Mouse (Mus musculus) CD8-positive naive resting alpha-beta T cell, adult 57 days (primary cell): ENCODE measurements around the gene Ech1. TPM values are rescaled to one million over a fixed set of nuclear protein-coding genes. Genes with fewer than 3 reads are reported as not detected.

Experiments used
- total RNA-seq: library from RNA; stranded (reverse); gene quantifications from one replicate; pipeline ENCODE4 v1.2.4, GENCODE M21; 2023

The Ech1 gene
- 50.1 TPM for total RNA-seq

DNA sequence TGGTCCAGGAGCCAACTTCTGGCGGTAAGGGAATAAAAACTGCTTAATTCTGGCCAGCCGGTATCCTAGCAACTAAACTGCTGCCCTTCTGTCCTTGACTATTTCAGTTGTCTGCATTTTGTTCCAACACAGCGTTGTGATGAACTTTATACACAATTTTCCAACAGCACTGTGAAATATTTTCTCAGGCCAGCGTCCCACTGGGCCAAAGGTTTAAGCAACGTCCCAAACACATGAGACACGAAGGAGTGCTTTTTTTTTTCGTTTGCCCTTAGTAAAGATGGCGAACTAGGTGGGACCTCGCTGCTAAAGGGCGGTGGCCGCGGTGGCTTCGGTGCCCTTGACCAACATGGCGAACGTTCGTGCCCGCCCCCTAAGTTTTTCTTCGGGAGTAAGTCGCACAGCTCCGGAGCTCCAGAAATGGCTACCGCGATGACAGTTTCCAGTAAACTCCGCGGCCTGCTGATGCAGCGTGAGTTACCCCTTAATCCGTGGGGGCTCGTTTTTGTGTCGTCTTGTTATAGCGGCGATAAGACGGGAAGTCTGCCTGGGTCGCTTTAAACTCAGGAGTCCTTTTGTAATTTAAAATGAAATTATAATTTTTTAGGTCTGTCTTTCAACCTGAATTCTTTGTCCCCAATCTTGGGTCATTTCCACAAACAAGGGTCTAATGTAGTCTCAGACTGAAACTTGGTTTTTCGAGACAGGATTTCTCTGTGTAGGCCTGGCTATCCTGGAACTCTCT is at the start of gene Ech1:
Gene Ech1, plus strand, starts transcription at position 277 of the 745 bp plus-strand sequence.

DNA sequence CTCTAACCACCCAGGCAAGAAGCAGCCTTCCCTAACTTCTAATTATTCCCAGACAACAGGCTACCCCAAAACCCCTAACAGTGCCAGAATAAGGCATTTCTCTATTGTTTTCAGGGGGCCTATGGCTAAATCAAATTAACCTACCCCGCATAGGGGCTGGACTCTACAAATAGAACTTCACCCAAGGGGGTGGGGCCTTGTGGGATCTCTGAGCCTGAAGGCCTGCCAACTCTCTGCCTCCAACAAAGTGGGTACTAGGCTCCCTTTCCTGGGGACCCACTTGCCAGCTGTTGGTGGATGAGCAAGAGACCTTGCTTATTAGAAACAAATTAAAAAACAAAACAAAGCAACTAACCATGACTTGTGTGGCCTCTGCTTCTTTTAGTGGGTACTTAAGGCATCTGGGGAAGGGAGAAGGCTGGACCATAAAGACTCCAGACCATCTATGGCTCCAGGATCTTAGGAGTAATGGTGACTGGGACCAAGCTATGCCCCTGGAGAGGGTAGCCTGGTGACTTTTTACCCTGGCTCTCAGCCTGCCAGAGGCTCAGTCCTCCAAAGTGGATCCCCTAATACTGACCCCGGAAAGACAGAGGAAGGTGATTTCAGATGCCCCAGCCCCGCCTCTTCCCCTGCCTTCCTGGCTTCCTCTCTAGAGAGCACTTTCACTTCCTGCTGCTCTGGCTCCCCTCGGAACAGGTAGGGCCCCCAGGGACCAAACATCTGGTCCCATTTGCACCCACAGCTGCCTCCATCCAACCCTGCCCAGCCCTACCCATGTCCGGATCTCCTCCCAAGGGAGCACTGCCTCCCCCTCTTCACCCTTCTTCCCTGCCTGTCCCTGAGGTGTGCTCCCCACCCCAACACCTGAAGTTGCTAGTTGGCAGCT is 36.5 kb upstream of the Ech1 start, which contains the start of gene Rinl:
Gene Rinl, plus strand, starts transcription at position 663 of the 889 bp plus-strand sequence.

DNA sequence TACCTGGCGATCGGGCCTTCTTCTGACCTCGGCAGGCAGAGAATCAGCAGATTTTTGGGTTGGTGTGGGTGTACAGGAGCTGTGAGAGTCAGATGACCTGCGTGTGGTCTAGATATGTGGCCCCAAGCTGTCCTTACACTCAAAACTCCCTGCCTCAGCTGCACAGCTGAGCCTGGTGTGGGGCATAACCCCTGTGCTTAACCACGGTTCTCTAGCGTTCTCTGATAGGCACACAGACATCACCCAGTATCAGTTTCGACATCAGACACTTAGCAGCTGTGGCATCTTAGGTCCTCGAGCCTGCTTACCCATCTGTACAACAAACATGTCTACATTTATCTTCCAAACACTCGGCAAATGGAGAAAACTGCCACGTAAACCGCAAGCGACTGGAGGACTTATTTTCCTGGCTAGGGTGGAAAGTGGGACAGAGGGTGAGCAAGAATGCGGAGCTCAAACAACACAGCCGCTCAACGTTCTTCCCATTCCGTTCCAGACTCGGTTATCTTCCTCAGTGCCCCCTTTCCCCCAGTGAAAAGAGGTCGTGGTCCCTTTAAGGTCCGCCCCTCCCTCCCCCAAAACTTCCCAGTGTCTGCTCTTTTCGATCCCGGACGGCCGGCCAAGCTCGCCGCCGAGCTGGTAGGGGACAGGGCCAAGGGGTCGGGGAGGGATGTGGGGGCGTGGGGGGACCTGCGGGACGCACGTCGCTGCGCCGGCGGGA is 16.6 kb upstream of the Ech1 start, which contains the start of gene Hnrnpl:
Gene Hnrnpl, plus strand, starts transcription at position 321 of the 721 bp plus-strand sequence.

DNA sequence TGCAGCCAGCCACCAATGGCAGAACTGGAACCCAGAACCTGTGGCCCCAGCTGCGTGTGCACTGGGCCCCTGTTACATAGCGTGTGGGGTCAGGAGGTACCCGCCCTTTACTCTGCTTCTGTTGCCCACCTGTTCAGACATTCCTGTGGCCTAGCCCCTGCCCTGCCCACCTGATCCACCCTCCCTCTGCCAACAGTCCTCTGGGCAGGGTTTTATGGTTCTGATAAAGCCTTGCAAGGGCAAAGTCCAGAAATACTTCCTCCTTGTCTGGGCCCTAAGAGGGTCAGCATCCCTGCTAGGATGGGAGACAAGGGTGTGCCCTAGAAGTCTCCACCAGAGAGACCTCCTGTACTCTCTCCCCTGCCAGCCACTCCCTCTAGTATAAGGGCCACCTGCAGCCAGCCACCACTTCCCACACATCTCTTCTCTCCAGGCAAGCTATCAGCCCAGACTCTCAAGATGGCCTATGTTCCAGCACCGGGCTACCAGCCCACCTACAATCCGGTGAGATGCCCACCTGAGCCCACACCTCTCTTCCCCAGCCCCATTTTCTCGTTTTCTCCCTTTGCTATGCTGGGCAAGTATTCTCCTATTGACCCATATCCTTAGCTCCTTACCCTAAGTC is 8.8 kb downstream of the Ech1 start, which contains the start of gene Lgals4:
Gene Lgals4, plus strand, starts transcription at position 132 of the 625 bp plus-strand sequence.

DNA sequence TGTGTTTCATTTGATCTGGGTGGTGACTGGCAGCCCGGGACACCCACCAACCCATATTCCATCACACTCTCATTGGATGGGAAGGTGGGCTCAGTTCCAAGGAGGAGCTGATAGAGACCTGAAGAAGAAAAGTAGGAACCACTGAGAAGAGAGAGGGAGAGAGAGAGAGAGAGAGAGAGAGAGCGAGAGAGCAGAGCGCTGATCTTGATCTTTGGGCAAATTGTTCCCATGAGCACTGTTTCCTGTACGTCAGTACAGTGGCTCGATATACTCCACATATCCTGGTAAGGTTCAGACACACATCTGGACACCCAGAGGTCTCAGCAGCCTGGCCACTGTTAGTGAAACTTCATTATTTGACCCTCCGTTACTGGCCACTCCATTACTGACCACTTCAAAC is 38.5 kb downstream of the Ech1 start, which contains the start of gene Lgals7:
Gene Lgals7, plus strand, starts transcription at position 314 of the 400 bp plus-strand sequence.

DNA sequence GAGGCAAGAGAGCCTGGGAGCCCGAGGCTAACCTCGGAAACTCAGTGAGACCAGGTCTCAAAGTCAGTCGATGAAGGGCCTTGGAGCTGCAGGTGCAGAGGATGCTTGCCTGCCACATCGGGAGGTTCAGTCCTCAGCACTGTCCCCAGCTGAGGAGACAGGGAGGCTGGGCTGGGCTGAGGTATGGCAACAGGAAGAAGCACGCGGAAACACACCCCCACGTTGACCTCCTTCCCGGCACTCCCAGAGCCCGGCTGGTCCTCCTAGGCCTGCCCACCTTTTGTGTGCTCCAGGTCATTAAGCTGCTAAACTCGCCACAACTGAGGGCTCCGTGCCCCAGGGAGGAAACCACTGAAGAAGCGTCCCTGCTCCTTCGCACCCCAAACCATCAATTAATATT is 56.2 kb downstream of the Ech1 start, which contains the start of gene Capn12:
Gene Capn12, plus strand, starts transcription at position 224 of the 400 bp plus-strand sequence.

Other genes starting within 250 kb of the Ech1 start
- 36.4 TPM for gene Samd4b, start 227.1 kb upstream of the Ech1 start, total RNA-seq
- gene Pak4, start 227.0 kb upstream of the Ech1 start, total RNA-seq: 10.5 TPM
- gene Acp7, start 193.9 kb upstream of the Ech1 start, total RNA-seq: not detected
- gene Fbxo27, start 132.4 kb upstream of the Ech1 start, total RNA-seq: 1.6 TPM
- gene Fbxo17, start 108.4 kb upstream of the Ech1 start, total RNA-seq: 15.6 TPM
- gene Mrps12, start 83.4 kb upstream of the Ech1 start, total RNA-seq: 27.1 TPM
- gene Sars2, start 83.2 kb upstream of the Ech1 start, total RNA-seq: 18.2 TPM
- not detected for gene Ccer2, start 69.0 kb upstream of the Ech1 start, total RNA-seq
- 51.1 TPM for gene Sirt2, start 58.5 kb upstream of the Ech1 start, total RNA-seq
- 48.3 TPM for gene Nfkbib, start 57.7 kb upstream of the Ech1 start, total RNA-seq
- 126 TPM for gene Rinl, start 36.2 kb upstream of the Ech1 start, total RNA-seq
- 641 TPM for gene Hnrnpl, start 16.7 kb upstream of the Ech1 start, total RNA-seq
- gene Lgals4, start 8.6 kb downstream of the Ech1 start, total RNA-seq: 9.6 TPM
- gene Lgals7, start 38.6 kb downstream of the Ech1 start, total RNA-seq: not detected
- gene Capn12, start 56.2 kb downstream of the Ech1 start, total RNA-seq: not detected
- gene Actn4, start 137.1 kb downstream of the Ech1 start, total RNA-seq: 149 TPM
- gene Eif3k, start 156.6 kb downstream of the Ech1 start, total RNA-seq: 317 TPM
- 104 TPM for gene Map4k1, start 156.8 kb downstream of the Ech1 start, total RNA-seq